ENCODE assay signal across 10 mouse cellular contexts in the genomic region with DNA sequence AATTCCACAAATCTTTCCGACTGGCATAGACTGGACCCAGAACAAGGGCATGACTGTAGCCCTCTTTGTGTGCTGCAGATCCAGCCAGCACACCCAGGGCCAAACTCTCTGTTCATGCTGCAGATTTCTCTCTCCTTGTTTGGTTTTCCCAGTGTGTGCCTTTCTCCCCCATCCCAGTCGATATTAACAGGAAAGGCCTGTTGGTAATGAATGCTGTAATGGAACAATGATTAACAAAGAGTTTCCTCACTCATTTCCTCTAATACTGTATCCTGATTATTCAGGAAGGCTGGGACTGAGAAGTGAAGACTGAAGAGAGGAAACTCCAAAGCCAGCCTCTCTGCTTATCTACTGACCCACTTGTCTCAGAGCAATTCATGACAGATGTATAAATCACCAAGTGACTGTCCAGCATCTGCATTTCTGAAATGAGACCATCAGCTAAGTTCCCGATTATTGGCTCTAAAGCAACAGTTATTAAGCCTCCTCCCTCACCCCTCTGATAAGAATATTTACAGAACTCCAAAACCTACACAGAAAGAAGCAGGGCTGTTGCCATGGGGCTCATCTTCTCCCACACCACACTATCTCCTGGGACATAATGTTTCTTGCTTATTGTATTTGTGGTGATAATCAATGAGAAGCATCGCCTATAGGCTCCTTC. TPM values are rescaled to one million over a fixed set of nuclear protein-coding genes. Genes with fewer than 3 reads are reported as not detected.
DNase-seq lines count a peak whose midpoint lies in the region; ATAC-seq and TF ChIP-seq lines count a peak whose summit lies in the region.
"Had no signal": no experiment of that assay in that cellular context is flagged by ENCODE, and none has a peak within 500 bp of the region (broad histone marks: within the 10 kb centered on the region; RNA-seq: fewer than 3 reads in every experiment).

No protein-coding gene starts in this region.

- no peak overlapping the region for H3K9ac ChIP-seq in hindbrain, embryonic 12.5 days
- no peak overlapping the region for H3K9ac ChIP-seq in hindbrain, embryonic 14.5 days
- peak overlapping the region; percentile 51 for H3K9ac ChIP-seq in heart, embryonic 14.5 days (ENCODE audit: low read length)
- H3K9ac ChIP-seq in midbrain, postnatal 0 days (replicated peaks; ENCODE audit: low read length, poor library complexity, severe bottlenecking), result no peak overlapping the region

- 89% methylated on average over 4 of the region's 4 CpGs for WGBS in hindbrain, embryonic 12.5 days
- WGBS in hindbrain, embryonic 14.5 days, result 92% methylated on average over 4 of the region's 4 CpGs
- WGBS in heart, embryonic 14.5 days, result 27% methylated on average over 4 of the region's 4 CpGs
- 83% methylated on average over 4 of the region's 4 CpGs for WGBS in midbrain, postnatal 0 days

- no peak for DNase-seq in hindbrain, embryonic 14.5 days (ENCODE audit: low spot score)
- DNase-seq in MN1 (ENCODE audit: low spot score), result peak; percentile 31
- DNase-seq in lung, postnatal 10 days, result peak; percentile 32
- DNase-seq in thymus, postnatal 36 days, result no peak
- no peak for DNase-seq in frontal cortex, postnatal 25 days (ENCODE audit: low spot score in 2 of 2)
- no peak for DNase-seq in midbrain, postnatal 0 days (ENCODE audit: low spot score)

- H3K9me3 ChIP-seq in hindbrain, embryonic 12.5 days (replicated peaks), result no peaks in the 10 kb centered on the region
- no peaks in the 10 kb centered on the region for H3K9me3 ChIP-seq in hindbrain, embryonic 14.5 days (ENCODE audit: control insufficient read depth, low read length)
- H3K9me3 ChIP-seq in heart, embryonic 14.5 days (ENCODE audit: control insufficient read depth, low read length), result no peaks in the 10 kb centered on the region
- no peaks in the 10 kb centered on the region for H3K9me3 ChIP-seq in midbrain, postnatal 0 days (ENCODE audit: low read length)

- ATAC-seq in hindbrain, embryonic 12.5 days (ENCODE audit: low FRiP score), result no peak
- ATAC-seq in hindbrain, embryonic 14.5 days (ENCODE audit: low FRiP score), result no peak
- peak; percentile 77 for ATAC-seq in heart, embryonic 14.5 days (ENCODE audit: insufficient number of reproducible peaks, insufficient read depth, low FRiP score, low read depth)
- ATAC-seq in midbrain, postnatal 0 days (ENCODE audit: low FRiP score), result no peak
- ATAC-seq: forebrain, embryonic 14.5 days; hindbrain, postnatal 0 days had no signal

- H3K4me1 ChIP-seq in hindbrain, embryonic 12.5 days, result no peaks in the 10 kb centered on the region
- no peaks in the 10 kb centered on the region for H3K4me1 ChIP-seq in hindbrain, embryonic 14.5 days (replicated peaks; ENCODE audit: control insufficient read depth, insufficient read depth, low read length)
- peaks cover 9 to 49% of the 10 kb centered on the region in 2 experiments for H3K4me1 ChIP-seq in heart, embryonic 14.5 days (ENCODE audit: control insufficient read depth in 2 of 2, insufficient read depth in 2 of 2, low read length in 2 of 2)
- H3K4me1 ChIP-seq in midbrain, postnatal 0 days (ENCODE audit: insufficient read depth, low read length), result no peaks in the 10 kb centered on the region

- H3K4me2 ChIP-seq in hindbrain, embryonic 12.5 days (replicated peaks), result no peak overlapping the region
- no peak overlapping the region for H3K4me2 ChIP-seq in hindbrain, embryonic 14.5 days (replicated peaks)
- H3K4me2 ChIP-seq in heart, embryonic 14.5 days (ENCODE audit: low read length), result peak overlapping the region; percentile 26; the same call in 1 of the 2 replicates
- no peak overlapping the region for H3K4me2 ChIP-seq in midbrain, postnatal 0 days (ENCODE audit: low read depth, low read length, poor library complexity, severe bottlenecking)

- no peak for TF ChIP-seq CTCF in midbrain, postnatal 0 days (IDR thresholded peaks at IDR 0.05)

- no peaks in the 10 kb centered on the region for H3K27me3 ChIP-seq in hindbrain, embryonic 12.5 days
- H3K27me3 ChIP-seq in hindbrain, embryonic 14.5 days (ENCODE audit: control insufficient read depth, insufficient read depth, low read length), result no peaks in the 10 kb centered on the region
- no peaks in the 10 kb centered on the region for H3K27me3 ChIP-seq in heart, embryonic 14.5 days (ENCODE audit: control insufficient read depth, insufficient read depth, low read length)
- no peaks in the 10 kb centered on the region for H3K27me3 ChIP-seq in midbrain, postnatal 0 days (ENCODE audit: insufficient read depth, low read length)

- H3K4me3 ChIP-seq in hindbrain, embryonic 12.5 days, result no peak overlapping the region
- no peak overlapping the region for H3K4me3 ChIP-seq in hindbrain, embryonic 14.5 days (replicated peaks; ENCODE audit: low read length)
- no peak overlapping the region for H3K4me3 ChIP-seq in heart, embryonic 14.5 days (ENCODE audit: control insufficient read depth in 1 of 2, insufficient read depth in 1 of 2, low read depth in 1 of 2, low read length in 2 of 2)
- no peak overlapping the region for H3K4me3 ChIP-seq in midbrain, postnatal 0 days (ENCODE audit: low read depth, low read length)

- H3K36me3 ChIP-seq in hindbrain, embryonic 12.5 days, result peaks cover 41% of the 10 kb centered on the region
- peaks cover 48% of the 10 kb centered on the region for H3K36me3 ChIP-seq in hindbrain, embryonic 14.5 days (replicated peaks; ENCODE audit: control insufficient read depth, insufficient read depth)
- H3K36me3 ChIP-seq in heart, embryonic 14.5 days (ENCODE audit: control insufficient read depth, insufficient read depth, low read length), result peaks cover 93% of the 10 kb centered on the region
- H3K36me3 ChIP-seq in midbrain, postnatal 0 days (ENCODE audit: insufficient read depth, low read length), result peaks cover 28% of the 10 kb centered on the region

- H3K27ac ChIP-seq in hindbrain, embryonic 12.5 days, result 0 out of 2 replicates have a peak overlapping the region, but pooled peaks have one; percentile 17
- no peak overlapping the region; the same call in 1 of the 2 replicates for H3K27ac ChIP-seq in hindbrain, embryonic 14.5 days
- H3K27ac ChIP-seq in heart, embryonic 14.5 days (replicated peaks in 1 of 2; ENCODE audit: control insufficient read depth in 1 of 2, insufficient read depth in 1 of 2, low read depth in 2 of 2, low read length in 2 of 2), result peak overlapping the region; percentile 88
- H3K27ac ChIP-seq in midbrain, postnatal 0 days (ENCODE audit: low read depth, low read length), result no peak overlapping the region; the same call in 1 of the 2 replicates
- H3K27ac ChIP-seq: hindbrain, postnatal 0 days had no signal

RNA-seq across cellular contexts. Expression of a gene that starts 41.3 kb away (rescaled TPM):
- polyA plus RNA-seq in hindbrain, embryonic 12.5 days (2016; fragmentation: Nextera tagmentation; extraction: Ambion mirVana), result 30.5 and 31.6 TPM in 2 replicates
- polyA plus RNA-seq in hindbrain, embryonic 14.5 days (2014; fragmentation: Nextera tagmentation; extraction: Ambion mirVana), result 23.6 and 27.0 TPM in 2 replicates
- 23.5 and 26.8 TPM in 2 replicates for polyA plus RNA-seq in heart, embryonic 14.5 days (2014; fragmentation: Nextera tagmentation; extraction: Ambion mirVana)
- 40.0 and 49.7 TPM in 2 replicates for total RNA-seq in midbrain, postnatal 0 days (2014; rRNA removed)
- 9.6 and 12.5 TPM in 2 replicates for polyA plus RNA-seq in midbrain, postnatal 0 days (2015; fragmentation: Nextera tagmentation; extraction: Ambion mirVana)

Comparison
In these comparisons a context has a peak if more than half of its experiments do, and no peak if none do; other contexts are left out.
1. H3K27ac ChIP-seq: peak in hindbrain, embryonic 12.5 days (single experiment) and heart, embryonic 14.5 days (2 of 2); none in hindbrain, embryonic 14.5 days (single experiment) and midbrain, postnatal 0 days (single experiment).
2. DNase-seq: peak in MN1 (single experiment) and lung, postnatal 10 days (single experiment); none in hindbrain, embryonic 14.5 days (single experiment), thymus, postnatal 36 days (0 of 2), frontal cortex, postnatal 25 days (0 of 2) and midbrain, postnatal 0 days (single experiment).